Mouse (Mus musculus) gastrocnemius, postnatal 14 days (tissue): ENCODE measurements around the gene Shisal2a. TPM values are rescaled to one million over a fixed set of nuclear protein-coding genes. Genes with fewer than 3 reads are reported as not detected.

Source experiments
- total RNA-seq, 2 experiments: library from RNA; stranded (reverse); gene quantifications; 2 replicates each; pipeline ENCODE4 v1.2.3; 2021

The Shisal2a gene
- total RNA-seq, 2 experiments from 2014 or later: not detected

Other genes starting within 250 kb of the Shisal2a start
- gene Scp2, start 238.4 kb downstream of the Shisal2a start, total RNA-seq: 100 to 1,000 TPM; 103 to 135 TPM
- gene Echdc2, start 217.9 kb downstream of the Shisal2a start, total RNA-seq: 1 to 10 TPM; 3.3 to 3.7 TPM
- gene Zyg11a, start 165.3 kb downstream of the Shisal2a start, total RNA-seq: under 1 TPM; 0.37 to 0.66 TPM
- gene Zyg11b, start 82.3 kb downstream of the Shisal2a start, total RNA-seq: 10 to 100 TPM; 37.7 to 38.7 TPM
- 10 to 100 TPM; 29.0 to 31.3 TPM for gene Coa7, start 55.2 kb downstream of the Shisal2a start, total RNA-seq
- gene Gpx7, start 23.6 kb upstream of the Shisal2a start, total RNA-seq: 10 to 100 TPM; 12.8 to 17.8 TPM
- 10 to 100 TPM; 13.0 to 17.3 TPM for gene Tut4, start 76.1 kb upstream of the Shisal2a start, total RNA-seq
- 10 to 100 TPM; 15.6 to 17.4 TPM for gene Prpf38a, start 196.0 kb upstream of the Shisal2a start, total RNA-seq
- gene Orc1, start 196.1 kb upstream of the Shisal2a start, total RNA-seq: under 1 TPM; 0.16 to 0.33 TPM
- gene Cc2d1b, start 236.6 kb upstream of the Shisal2a start, total RNA-seq: 10 to 100 TPM; 16.8 to 17.2 TPM